Mouse (Mus musculus) Patski (cell line): ENCODE measurements at regions not wholly inside any gene's neighbourhood (a gene's known extent, or its start where the extent isn't known, plus 50 kb on each side); places are given as distances from the start of the nearest gene placed in this dataset.

Source experiments
- ATAC-seq: fragments of 100-300 bp; one replicate; pipeline ENCODE4 v1.8.0; 2021
- CTCF ChIA-PET: fragments of 350-600 bp; sonication (Branson Sonifier 250); formaldehyde crosslinking; loops from one replicate; lab custom pipeline; 2022; ENCODE audit warnings: inconsistent platforms; lab: Charles Lee
- POLR2A ChIA-PET: fragments of 350-600 bp; sonication (Branson Sonifier 250); formaldehyde crosslinking; loops from one replicate; lab custom pipeline; 2022; ENCODE audit warnings: antibody characterized with exemption, inconsistent platforms; lab: Charles Lee
- DNase-seq: peaks from one replicate; pipeline ENCODE4 v3.0.0-alpha.2; 2011; ENCODE audit warnings: low read depth, low spot score
- H3K27me3 ChIP-seq: fragments of 371-371 bp; one replicate; pipeline ENCODE4 v1.5.1; 2021
- CTCF ChIP-seq: fragments of 100-300 bp; IDR thresholded peaks from one replicate; pipeline ENCODE4 v1.5.1; 2021
- in situ Hi-C: fragments of 300-500 bp; cut with MboI; formaldehyde crosslinking; loops from 3 replicates; pipeline ENCODE4 v1.11.1; 2018; ENCODE audit warnings: low pct_unique_long_range_greater_than_20kb, mixed read lengths

DNA sequence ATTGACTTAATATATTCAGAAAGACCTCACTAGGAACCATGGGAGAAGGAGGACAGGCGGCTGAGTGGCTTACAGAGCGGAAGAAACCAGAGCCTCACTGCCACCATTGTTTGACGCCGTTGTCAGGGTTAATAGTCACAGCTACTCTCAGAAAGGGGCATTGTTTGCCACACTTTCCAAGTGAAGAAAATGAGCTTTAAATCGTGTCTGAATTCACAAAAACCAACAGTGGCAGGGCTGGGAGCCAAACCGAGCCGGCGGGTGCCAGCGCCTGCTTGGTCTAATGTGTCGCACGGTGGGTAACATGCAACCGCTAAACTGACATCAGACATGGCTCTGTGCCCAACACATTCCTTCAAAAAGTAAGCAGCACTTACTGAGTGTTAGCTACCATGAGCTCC lies 68.8 kb upstream of the Twist2 start:
- H3K27me3 ChIP-seq = peaks cover 26% of the 10 kb centered on the region
- POLR2A ChIA-PET = no interaction called here
- DNase-seq (peak; percentile 44), ATAC-seq (no peak)
- in situ Hi-C loops = no loop called here
- CTCF ChIA-PET = interaction anchor here (1.4 kb wide), 1 partner anchor 143 kb away, joined by 3 read pairs; no protein-coding TSS in a partner anchor
- no peak for TF ChIP-seq CTCF

DNA sequence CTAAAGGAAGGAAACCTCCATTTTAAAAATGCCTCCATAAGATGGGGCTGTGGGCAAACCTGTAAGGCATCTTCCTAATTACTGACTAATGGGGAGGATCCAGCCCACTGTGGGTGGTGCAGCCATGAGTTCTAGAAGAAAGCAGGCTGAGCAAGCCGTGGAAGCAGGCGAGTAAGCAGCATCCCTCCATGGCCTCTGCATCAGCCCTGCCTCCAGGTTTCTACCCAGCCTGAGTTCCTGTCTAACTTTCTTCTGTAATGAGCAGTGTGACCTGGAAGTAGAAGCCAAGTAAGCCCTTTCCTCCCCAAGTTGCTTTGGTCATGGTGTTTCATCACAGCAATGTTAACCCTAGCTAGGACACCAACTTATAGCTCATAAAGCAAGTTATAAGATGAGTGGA lies 66.5 kb upstream of the Twist2 start:
- TF ChIP-seq CTCF = no peak
- DNase-seq (no peak), ATAC-seq (no peak)
- ChIA-PET POLR2A (no interaction called here), CTCF (no interaction called here)
- peaks cover 23% of the 10 kb centered on the region for H3K27me3 ChIP-seq
- in situ Hi-C loops = no loop called here

DNA sequence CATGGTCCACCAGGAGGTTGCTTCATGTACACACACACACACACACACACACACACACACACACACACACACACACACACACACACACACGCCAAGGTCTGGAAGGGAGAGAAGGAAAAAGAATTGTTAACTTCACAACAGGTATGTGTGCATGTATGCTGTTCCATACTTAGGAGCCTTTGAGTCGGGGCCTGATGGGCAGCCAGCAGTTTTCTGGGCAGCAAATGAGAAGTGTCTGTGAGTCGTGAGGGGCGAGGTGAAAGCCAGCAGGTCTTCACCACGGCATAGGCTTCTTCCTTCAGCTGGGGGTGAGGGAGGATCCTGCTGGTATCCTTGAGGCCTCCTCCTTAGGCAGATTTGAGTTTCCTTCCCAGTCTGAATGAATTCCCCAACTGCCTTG lies 65.8 kb upstream of the Twist2 start:
- peaks cover 28% of the 10 kb centered on the region for H3K27me3 ChIP-seq
- ChIA-PET CTCF (no interaction called here), POLR2A (no interaction called here)
- DNase-seq (no peak), ATAC-seq (no peak)
- no peak for TF ChIP-seq CTCF
- in situ Hi-C loops = no loop called here

DNA sequence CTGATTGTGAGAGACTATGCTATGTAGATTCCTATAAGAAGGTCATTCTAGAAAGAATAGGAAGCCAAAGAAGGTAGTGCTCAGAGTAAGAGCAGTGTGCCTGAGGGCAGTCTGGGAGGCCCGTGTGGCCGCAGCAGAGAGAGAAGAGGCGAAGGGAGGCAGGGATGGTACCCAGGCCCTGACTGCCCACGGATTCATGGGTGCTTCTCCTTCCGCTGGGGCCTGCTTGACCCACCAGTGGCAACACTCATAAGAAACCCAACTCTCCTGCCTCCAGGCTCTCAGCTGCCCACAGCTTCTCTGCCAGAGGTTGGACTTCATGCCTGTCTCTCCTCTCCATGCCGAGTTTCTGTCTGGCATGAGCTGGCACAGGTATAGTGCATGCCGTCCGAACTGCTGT lies 60.6 kb upstream of the Twist2 start:
- H3K27me3 ChIP-seq = peaks cover 28% of the 10 kb centered on the region
- ChIA-PET POLR2A (no interaction called here), CTCF (no interaction called here)
- no peak for DNase-seq
- in situ Hi-C loops = no loop called here
- no peak for ATAC-seq
- no peak for TF ChIP-seq CTCF

DNA sequence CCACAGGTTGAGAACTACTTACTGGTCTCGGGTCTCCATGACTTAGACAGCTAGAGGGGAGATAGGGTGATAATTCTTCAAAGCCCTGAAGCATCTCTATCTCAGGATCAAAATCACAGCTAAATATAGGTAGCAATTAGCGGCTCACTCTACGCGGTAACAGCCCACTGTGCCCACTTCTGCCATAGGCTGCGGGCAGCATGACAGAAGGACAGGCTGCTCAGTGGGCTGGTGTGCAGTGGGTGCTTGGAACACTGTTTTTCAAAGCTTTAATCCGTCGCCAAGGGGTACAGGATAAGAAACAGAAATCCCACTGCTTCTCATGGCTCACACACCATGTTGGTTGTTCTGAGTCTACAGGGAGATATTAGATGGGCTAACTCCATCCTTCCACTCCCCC lies 59.2 kb upstream of the Twist2 start:
- in situ Hi-C loops = no loop called here
- peaks cover 36% of the 10 kb centered on the region for H3K27me3 ChIP-seq
- DNase-seq (no peak), ATAC-seq (no peak)
- TF ChIP-seq CTCF = no peak
- ChIA-PET CTCF (no interaction called here), POLR2A (no interaction called here)

DNA sequence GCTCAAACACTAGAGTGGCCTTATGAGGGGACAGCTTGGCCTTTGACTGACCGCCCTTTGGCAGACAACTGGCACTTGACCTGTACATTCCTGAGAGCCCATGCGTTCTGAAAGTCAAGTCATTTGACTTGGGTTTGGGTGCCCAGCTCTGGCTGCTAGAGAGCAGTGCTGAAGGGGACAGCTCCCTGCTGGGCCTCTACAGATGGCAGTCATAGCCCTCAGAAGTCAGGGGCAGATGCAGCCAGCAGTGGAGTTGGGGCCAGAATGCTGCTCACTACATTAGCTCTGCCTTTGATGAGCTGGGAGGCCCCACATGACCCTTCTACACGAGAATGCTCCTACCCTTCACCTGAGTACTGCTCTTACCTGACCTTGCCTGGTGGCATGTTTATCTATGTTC lies 58.3 kb upstream of the Twist2 start:
- H3K27me3 ChIP-seq = peaks cover 34% of the 10 kb centered on the region
- POLR2A ChIA-PET = no interaction called here
- in situ Hi-C loops = no loop called here
- DNase-seq (no peak), ATAC-seq (no peak)
- CTCF ChIA-PET = no interaction called here
- TF ChIP-seq CTCF = no peak

DNA sequence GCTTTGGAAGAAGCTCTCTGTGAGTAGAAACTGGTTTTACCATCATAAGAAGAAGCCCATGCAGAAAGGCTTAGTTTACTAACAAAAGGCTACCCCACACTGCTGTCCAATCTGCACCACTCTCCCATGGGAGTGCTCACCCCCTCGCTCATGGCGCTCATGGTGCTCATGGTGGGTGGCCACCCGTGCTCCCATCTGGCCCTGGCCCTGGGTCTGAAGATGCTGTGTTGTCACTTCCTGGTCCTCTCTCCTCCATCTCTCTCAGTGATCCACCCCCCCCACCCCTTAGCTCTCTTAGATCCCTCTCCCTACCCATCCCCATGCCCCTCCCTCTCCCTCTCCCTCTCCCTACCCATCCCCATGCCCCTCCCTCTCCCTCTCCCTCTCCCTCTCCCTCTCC lies 57.2 kb upstream of the Twist2 start:
- DNase-seq = no peak
- TF ChIP-seq CTCF = no peak
- CTCF ChIA-PET = no interaction called here
- POLR2A ChIA-PET = interaction anchor here (0.6 kb wide), 1 partner anchor 749 kb away, joined by 5 read pairs; no protein-coding TSS in a partner anchor
- in situ Hi-C loops = no loop called here
- peaks cover 41% of the 10 kb centered on the region for H3K27me3 ChIP-seq
- ATAC-seq = no peak

DNA sequence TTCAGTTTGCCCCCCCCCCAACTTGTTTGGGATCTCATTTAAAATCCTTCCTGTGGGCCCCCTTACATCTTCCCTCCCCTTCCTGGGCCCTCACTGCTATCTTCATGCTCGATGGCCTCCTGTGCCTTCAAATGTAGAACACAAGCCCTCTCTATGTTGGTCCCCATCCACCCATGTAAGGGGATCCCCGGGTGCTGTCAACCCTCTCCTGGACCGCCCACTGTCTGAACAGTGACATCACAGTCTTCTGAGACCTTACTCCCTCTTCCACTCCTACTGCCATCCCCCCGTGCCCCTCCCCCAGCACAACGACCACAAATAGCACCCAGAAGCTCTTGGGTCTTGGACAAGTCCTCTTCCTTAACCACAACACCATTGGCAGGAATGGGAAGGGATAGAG lies 56.6 kb upstream of the Twist2 start:
- no peak for DNase-seq
- ChIA-PET POLR2A (interaction anchor here (0.6 kb wide), 1 partner anchor 748 kb away, joined by 5 read pairs; no protein-coding TSS in a partner anchor), CTCF (no interaction called here)
- peaks cover 41% of the 10 kb centered on the region for H3K27me3 ChIP-seq
- in situ Hi-C loops = no loop called here
- no peak for ATAC-seq
- no peak for TF ChIP-seq CTCF

DNA sequence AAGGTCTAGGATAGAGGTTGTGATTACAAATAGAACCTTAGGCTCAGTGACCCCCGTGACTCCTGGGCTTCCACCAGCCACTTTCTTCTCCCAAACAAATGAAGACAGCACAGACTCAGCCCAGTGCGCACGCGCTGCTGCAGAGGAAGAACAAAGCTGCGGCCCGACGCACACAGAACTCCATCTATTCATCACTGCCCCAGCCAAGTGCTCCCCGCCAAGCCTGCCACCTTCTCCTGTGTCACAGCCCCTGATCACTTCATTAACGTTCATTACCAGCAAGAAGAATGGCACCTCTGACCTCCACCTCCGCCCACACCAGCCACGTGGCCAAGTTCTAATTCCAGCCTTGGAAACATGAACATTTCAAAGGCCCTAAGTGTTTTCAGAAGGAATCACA lies 53.7 kb upstream of the Twist2 start:
- POLR2A ChIA-PET = no interaction called here
- ATAC-seq = no peak
- DNase-seq = no peak
- in situ Hi-C loops = no loop called here
- CTCF ChIA-PET = no interaction called here
- peaks cover 30% of the 10 kb centered on the region for H3K27me3 ChIP-seq
- TF ChIP-seq CTCF = no peak
